Mouse (Mus musculus): ENCODE data around the gene Rab36. TPM values are rescaled to one million over a fixed set of nuclear protein-coding genes. Genes with fewer than 3 reads are reported as not detected.

Gene Rab36
- polyA plus RNA-seq, 1 experiment from 2014 or later = 11.3 TPM

Other genes with a start within 250 kb of the Rab36 start
- gene Gnaz, start 69.9 kb upstream of the Rab36 start, polyA plus RNA-seq (2015; fragmentation: Nextera tagmentation; extraction: Ambion mirVana) = 18.3 and 20.9 TPM in 2 replicates
- 0.31 and 0.67 TPM in 2 replicates for gene Rsph14, start 4.5 kb upstream of the Rab36 start, polyA plus RNA-seq (2015; fragmentation: Nextera tagmentation; extraction: Ambion mirVana)
- 11.5 and 13.5 TPM in 2 replicates for gene Bcr, start 23.5 kb downstream of the Rab36 start, polyA plus RNA-seq (2015; fragmentation: Nextera tagmentation; extraction: Ambion mirVana)
- 35.4 and 39.6 TPM in 2 replicates for gene Specc1l, start 175.0 kb downstream of the Rab36 start, polyA plus RNA-seq (2015; fragmentation: Nextera tagmentation; extraction: Ambion mirVana)